Mouse (Mus musculus): ENCODE results near the gene Ank2.

Ank2 gene

DNA sequence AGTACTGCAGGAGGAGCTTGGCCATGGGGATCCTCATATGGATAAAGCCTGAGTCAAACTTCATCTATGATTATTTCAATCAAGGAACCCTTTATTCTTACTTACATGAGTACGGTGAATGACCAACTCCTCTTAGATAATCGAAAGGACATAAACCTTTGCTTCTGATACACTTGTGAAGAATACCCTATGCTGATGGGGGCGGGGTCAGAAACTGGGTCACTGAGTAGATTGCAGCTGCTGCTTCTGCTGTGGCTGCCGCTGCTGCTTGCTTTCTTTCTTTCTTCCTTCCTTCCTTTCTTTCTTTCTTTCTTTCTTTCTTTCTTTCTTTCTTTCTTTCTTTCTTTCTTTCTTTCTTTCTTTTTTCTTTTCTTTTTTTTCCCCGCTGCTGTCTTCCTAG, 263.9 kb downstream of the Ank2 start:
- no peak for DNase-seq (ENCODE audit: low spot score)

DNA sequence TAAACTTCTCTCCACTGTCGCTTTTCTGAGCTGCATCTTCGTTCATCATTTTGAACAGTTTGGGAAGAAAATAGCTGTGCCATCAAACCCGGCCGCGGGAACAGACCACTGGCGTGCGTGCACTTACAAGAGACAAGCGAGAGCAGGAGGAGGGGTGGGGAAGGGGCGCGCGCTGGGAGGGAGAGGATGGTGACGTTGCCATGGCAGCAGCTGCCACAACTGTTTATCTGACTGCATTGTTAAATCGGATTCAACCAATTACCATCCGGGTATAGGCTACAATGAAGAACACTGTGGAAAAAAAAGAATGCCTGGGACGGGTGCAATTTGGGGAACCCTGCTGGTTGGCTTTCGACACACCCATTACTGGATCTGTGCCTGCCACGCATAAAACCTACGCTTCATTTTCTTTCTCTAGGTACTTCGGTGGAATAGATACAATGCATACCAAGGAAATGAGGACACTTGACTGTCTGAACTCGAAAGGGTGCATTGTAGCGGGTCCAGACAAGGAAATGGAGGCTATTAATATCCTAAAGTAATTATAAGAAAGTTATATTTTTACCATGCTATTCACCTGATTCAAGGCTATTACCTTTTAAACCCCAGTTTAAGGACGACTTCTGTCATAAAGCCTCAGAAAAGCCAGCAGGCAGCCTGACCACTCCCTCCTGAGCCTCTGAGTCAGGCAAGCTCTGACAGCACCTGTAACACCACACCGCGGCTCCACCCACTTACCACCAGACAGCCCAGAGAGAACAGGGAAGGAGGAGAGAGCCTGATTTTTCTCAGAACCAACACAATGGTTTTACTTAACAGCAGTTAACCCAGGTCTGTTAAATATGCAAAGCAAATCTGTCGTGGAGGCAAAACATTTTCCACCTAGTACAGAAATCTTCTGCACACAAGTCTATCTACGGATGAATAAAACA, 273.1 kb downstream of the Ank2 start:
- peak; percentile 31 for DNase-seq (ENCODE audit: low spot score)

DNA sequence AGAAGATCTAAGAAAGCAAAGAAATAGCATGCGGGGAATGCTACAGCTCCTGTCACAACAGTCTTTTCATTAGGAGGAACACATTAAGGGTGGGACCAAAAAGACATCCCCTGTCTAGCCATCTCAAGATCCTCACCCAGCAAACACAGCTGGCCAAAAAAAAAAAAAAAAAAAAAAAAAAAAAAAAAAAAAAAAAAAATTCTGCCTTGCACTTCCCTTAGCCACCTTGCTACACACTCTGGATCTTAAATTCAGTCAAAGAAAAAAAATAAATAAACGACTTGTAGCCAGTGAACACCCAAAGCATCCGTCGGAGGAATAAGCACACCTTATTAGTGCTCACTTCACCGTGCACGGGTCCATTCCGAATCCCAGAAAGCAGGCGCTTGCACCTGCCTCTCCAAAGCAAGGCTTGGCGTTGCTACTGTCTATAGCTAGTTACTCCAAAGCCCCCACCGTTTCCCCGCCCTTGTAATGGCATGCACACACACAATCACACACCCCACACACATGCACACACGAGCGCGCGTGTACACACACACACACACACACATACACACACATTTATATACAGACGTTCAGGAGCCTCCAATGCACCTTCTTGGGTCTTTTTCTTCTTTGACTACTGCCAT, 273.9 kb downstream of the Ank2 start:
- no peak for DNase-seq (ENCODE audit: low spot score)

DNA sequence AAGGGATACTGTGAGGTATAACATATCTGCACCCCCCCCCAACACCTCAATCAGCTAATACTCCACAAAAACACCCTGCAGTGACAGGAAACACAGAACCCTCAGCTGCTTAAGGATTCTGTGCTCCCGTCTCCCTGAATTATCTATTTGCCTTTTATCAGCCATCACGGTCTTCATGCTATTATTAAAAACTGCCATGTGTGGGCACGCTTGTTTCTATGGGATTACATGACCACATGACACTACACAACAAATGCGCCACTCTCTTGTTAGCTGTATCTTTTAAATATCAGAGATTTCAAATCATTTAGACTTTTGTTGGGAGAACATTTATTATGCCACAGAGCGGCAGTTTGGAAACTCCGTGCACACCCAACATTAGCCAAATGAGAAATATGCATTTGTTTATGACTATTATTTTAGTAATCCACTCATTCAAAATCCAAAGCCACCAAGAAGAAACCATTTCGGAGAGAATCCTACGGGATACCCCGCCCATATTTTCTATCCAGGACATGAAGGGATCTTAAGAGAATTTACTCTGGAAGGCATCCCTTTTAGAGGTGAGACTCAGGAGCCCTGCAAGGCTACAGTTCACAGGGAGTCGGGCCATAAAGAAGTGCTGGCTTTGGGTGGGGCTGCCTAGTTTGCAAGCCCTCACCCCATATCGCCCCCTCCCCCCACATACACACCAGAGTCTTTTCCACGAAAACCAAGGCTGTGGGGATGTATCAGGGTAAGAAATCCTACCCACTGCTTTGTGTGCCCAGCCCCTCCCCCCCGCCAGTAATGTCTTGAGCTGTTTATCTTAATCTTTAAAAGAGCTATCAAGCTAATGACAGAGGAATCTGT, 274.6 kb downstream of the Ank2 start:
- DNase-seq (ENCODE audit: low spot score) = no peak

DNA sequence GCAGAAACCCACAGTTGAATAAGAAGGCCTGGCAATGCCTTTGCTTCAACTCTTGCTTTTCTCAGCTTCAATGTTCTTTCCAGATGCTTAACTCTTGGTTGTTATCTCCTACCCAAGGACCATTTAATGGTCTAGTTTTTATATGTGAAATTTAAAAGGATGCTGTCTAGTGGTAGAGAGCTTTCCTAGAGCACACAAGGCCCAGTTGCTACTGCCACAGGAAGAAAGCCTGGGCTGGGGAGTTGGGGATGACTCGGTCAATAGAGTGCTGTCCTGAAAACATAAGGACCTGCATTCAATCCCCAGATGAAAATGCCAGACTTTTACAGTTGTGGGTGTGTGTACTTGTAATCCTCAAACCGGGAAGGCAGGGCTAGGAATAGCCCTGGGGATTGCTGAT, 277.1 kb downstream of the Ank2 start:
- DNase-seq (ENCODE audit: low spot score) = no peak

DNA sequence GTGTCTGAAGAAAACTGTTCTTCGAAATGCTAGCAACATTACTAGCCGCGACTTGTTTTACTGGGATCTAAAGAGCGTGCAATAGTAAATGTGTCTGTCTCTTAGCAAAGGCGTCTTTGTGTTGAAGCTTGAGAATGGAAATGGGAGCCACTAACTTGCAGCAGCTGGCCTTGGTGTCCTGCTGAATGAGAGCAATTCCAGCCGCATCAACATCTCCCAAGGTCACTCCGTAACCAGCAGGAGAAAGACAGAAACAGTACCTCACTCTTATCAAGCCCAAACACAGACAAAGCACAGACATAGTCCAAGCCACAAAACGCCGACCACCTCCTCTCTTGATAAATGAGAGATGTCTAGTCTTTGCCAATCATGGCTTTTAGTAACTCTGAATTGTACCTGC, 278.3 kb downstream of the Ank2 start:
- DNase-seq (ENCODE audit: low spot score) = no peak

DNA sequence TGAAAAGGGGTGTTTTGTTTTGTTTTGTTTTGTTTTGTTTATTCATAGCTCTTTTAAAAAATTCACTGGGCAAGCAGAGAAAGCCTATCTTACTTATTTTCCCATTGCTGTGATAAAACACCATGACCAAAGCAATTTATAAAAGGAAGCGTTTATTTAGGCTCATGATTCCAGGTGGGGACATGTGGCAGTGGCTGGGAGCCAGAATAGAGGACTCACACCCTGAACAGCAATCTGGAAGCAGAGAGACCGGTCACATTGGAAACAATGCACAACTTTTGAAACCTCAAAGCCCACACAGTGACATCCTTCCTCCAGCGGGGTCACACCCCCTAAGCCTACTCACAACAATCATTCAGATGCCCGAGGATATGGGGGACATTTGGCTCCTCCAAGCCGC, 285.6 kb downstream of the Ank2 start:
- no peak for DNase-seq (ENCODE audit: low spot score)

DNA sequence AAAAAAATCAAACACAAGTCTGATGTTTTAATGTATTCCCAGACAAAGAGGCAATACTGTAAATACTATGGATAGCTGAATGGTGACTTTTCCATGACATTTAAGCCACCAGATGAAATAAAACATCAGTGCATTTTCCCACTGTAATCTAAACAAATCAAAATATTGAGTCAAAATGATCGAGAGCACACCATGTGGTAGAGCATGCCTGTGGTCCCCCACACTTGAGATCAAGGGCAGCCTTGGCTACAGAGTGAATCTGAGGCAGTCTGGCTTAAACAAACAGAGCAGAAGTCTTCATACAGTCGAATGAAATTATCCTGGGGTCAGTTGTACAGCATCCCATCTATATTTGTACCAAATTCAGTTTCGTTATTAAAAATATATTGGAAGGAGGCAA, 288.0 kb downstream of the Ank2 start:
- DNase-seq (ENCODE audit: low spot score) = no peak

DNA sequence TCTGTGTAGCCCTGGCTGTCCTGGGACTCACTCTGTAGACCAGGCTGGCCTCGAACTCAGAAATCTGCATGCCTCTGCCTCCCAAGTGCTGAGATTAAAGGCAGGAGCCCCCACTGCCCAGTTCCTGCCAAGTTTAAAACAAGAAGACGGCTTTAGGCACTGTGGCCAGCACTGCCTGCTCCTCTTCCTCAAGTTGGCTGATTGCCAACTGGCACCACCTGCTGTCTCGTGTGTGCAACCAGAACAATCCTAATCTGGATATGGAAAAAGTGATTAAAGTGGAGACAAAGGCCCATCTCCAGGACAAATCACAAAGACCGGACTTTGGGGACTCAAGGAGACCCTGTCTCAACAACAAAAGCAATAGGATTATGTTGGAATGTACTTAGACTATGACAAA, 288.6 kb downstream of the Ank2 start:
- DNase-seq (ENCODE audit: low spot score) = no peak

DNA sequence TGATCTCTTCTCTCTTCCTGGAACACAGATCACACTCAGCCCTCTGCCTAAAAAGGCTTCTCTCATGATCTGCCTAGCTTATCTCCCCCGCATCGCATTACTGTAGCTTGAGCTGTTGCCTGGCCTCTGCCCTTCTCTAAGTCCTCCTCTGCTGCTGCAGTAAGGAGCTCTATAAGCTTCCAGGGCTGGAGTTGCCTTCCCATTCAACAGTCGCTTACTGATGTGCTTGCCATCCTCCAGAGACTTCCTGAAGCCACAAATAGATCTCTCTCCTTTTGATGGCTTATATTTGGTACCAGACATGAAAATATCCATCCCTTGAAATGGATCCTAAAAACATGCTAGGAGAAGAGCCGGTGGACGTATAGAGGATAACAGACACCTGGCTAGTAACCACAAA, 290.3 kb downstream of the Ank2 start:
- DNase-seq (ENCODE audit: low spot score) = no peak

DNA sequence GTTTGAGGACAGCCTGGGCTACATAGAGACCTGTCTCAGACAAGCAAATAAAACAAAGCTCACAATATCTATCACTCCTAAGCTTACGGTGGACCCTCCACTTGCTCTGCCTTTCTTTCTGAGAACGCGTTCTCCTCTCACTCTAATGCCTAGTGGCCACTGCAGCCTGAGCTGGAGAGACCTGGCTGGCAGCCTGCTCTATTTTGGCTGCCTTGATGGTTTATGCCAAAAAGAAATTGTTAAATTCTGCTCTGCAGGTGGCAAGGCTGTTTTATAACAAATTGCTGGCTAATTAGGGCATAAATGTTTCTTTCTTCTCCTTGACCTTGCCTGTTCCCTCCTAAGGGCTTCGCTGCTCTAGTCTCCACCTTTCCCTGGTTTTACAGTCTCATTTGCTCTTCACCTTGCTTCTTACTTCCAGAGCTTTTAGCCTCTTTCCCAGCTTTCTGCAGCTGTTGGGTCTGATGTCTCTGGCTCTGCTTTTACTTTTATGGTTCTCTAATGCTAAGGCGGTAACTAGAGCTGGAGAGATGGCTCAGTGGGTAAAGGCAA, 293.2 kb downstream of the Ank2 start:
- DNase-seq (ENCODE audit: low spot score) = no peak

DNA sequence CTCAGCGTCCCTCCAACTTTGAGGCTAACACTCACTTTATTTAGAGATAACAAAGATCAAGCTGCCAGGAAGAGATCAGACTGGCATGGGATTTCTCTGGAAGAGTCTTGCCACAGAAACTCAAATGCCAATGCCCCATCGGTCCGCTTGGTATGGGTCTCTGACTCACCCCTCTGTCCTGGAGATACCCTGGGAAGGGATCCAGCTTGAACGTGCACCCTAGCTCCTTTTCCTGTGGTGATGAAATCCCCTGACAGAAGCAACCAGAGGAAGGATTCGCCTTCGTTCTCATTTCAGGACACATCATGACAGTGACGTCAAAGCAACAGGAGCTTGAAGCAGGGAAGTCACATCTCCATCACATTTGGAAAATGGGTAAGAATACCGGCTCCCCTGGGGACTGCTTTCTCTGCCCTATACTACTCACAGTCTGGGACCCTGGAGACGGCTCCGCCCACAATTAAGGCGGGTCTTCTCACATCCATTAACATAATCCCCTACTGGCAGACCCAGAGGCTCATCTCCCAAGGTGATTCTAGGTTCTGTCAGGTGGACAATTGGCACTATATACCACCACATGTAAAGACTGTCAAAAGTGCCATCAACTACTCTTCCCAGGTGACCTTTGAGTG, 296.6 kb downstream of the Ank2 start:
- no peak for DNase-seq (ENCODE audit: low spot score)

DNA sequence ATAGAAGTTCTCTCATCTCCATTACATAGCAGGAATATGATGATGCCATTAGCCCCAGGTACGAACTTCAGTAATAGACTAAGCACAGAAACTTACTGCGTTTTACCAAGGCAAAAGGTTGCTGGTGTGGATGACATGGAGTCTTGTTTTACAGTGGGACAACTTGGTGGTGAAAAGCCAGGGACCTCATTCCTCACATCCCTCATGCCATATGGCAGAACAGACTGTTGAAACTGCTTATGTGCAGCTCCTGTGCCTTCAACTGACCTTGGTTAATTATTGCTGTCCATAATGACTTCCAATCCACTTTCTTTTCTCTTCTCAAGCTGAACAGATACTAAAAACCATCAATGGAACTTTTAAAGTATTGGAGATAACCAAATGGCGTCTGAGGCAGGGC, 298.4 kb downstream of the Ank2 start:
- no peak for DNase-seq (ENCODE audit: low spot score)

DNA sequence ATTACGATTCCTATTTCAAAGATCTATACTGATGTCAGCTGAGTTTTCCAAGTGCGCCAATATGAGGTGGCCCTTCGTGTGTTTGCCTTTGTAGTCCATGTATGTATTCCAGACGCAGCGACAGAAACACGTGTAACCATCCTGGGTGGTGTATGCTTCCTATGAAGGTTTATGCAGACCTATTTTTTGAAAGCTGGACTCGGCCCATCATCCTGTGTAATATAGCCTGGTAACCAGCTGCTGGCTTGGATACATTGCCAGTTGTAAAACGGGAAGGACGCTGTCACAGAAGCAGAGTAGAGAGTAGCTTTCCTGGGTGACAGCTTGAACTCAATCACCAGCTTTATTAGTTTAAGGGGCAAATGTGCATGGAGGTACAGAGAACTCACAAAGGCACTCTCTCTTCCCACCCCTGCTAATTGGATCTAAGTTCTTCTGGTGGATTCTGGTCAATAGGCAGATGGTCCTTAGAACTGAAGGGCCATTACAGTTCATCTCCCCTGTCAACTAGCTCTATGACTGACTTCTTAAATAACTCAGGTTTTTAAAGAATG, 300.0 kb downstream of the Ank2 start:
- DNase-seq (ENCODE audit: low spot score) = no peak

DNA sequence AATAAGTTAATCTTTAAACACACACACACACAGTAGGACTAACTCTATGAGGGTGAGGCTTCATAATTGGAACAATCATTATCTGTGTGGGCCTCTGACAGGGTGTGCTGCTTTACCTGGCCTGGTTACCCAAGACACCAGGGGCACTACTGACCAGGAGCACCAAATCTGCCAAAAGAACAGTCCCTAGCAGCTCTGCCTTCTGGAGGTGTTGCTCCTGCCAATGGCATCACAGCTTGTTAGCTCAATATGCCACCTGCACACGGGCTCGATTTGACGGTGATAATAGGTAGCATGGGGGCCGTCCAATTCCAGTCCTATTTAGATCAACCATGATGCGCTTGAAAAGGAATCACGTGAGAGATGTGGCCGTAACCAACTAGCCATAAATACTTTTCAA, 300.5 kb downstream of the Ank2 start:
- DNase-seq (ENCODE audit: low spot score) = no peak

DNA sequence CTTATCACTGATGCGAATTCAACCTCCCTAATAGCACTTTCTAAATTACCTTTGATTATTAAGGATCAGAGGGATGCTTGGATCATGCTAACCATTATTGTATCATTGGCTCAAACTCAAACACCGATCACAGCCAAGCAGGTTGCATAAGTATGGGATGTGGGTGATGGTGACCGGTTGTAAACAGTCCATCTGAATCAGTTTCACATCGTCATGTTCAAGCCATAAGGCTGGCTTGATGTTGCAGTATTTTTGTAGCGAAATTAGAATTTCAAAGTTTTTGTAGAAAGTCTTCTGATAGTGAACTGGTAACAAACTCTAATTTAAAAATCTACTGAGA, 310.4 kb downstream of the Ank2 start:
- DNase-seq (ENCODE audit: low spot score) = no peak

DNA sequence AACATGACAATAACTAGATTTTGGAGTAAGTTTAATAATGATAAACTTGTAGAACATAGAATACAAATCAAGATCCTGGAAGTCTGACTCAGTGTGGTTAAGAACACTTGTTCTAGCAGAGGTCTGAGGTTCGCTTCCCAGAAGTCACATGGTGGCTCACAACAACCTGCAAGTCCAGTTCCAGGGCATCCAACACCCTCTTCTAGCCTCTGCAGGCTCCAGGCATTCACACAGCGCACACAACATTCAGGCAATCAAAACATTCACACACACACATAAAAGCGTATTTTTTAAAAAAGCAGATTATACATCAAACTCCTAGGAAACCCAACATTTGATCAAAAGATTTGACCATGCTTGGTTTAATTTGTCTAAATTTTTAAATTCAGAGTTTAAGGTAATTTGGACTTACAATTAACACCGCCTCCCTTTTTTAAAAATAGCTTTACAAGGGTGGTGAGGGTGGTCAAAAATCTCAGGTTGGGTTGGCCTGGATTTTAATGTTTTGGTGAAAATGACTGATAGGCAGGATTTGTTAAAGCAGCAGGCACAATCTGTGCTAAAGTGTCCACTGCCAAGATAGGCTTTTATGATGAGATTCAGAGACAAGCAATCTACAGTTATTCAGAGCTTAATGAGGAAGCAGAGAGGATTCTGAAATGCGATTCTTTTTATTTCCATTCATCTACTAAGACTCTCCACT, 310.9 kb downstream of the Ank2 start:
- DNase-seq (ENCODE audit: low spot score) = no peak

DNA sequence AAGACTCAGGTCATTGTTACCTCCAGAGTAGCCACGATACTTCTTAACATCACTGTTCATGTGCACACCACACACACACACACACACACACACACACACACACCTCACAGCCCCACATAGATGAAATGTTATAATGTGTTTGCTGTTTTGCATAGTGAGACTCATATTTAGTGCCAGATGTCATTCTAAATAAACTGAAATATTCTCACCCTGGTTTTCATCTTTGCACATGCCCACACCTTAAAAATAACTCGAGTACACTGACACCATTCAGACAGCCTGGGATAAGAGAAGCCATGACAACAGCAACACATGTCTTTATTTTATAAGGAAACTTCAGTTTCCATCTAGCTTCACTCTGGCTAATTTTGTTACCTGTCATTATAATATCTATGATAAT, 312.1 kb downstream of the Ank2 start:
- DNase-seq (ENCODE audit: low spot score) = no peak

DNA sequence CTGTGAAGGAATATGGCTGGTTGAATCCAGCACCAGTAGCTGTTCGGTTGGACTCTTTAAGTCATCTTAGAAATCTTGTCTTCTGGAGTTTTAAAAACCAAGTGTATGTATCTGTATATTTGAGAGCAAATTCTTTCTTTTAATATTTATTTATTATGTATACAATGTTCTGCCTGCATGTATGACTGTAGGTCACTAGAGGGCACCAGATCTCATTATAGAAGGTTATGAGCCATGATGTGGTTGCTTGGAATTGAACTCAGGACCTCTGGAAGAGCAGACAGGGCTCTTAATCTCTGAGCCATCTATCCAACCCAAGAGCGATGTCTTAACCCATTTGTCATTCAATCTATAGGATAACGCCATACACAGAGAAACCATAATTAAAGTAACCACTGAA, 312.9 kb downstream of the Ank2 start:
- no peak for DNase-seq (ENCODE audit: low spot score)

DNA sequence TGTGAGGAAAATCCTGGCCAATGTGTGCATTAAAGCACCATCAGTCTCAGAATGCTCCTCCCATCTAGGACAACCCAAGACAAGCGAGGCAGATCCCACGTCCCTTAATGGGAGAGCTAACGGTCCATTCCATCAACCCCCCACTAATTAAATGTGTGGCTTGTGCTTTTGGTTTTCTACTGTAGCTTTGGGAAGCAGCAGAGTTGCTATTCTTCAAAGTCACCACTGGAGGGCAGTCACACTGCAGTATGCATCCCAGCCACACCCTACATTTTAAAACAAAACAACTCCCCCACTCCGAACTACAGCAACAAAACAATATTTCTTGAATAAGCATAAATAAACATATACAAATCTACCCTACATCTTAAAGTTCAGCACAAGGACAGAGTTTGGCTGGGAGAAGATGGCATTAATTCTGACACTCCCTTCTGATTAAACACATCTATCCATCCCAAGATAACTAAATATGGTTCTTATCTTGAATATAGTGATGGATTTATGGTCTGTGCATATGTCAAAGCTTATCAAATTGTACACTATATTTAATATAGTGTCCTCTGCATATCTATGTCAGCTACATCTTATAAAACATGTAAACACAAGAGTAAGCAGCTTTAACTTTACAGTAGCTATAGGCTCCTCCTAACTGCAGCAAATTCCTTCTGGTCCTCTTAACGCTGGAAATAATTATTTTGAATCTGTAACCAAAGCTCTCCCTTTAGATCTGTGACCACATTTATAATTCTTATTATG, 315.0 kb downstream of the Ank2 start:
- no peak for DNase-seq (ENCODE audit: low spot score)

Data from lung, postnatal 25 days (tissue).